Mouse (Mus musculus) thymus, adult 18-20 months (tissue): Measurements from ENCODE around the gene Olfr877.

ENCODE experiments used
- DNase-seq, 2 experiments: peaks; one replicate each; pipeline ENCODE4 v3.0.0; 2022; ENCODE audit warnings: mixed read lengths in 2 of 2

The Olfr877 gene

GRCm38 (mm10) chr9:37853969-37854368 is at the start of gene Olfr877:
Gene Olfr877, plus strand, starts transcription at chr9:37854269.
- no peak for DNase-seq

GRCm38 (mm10) chr9:37807235-37807634 is 46.8 kb upstream of the Olfr877 start:
- no peak for DNase-seq

- no peak for DNase-seq
These were observed 45.6 kb upstream of the Olfr877 start for GRCm38 (mm10) chr9:37808456-37808855.

- no peak for DNase-seq
These were observed 45.1 kb upstream of the Olfr877 start for GRCm38 (mm10) chr9:37808976-37809375.

GRCm38 (mm10) chr9:37814696-37815095 is 39.4 kb upstream of the Olfr877 start:
- no peak for DNase-seq

- no peak for DNase-seq
These were observed 24.2 kb upstream of the Olfr877 start for GRCm38 (mm10) chr9:37829881-37830280.

GRCm38 (mm10) chr9:37833341-37833740 is 20.7 kb upstream of the Olfr877 start:
- DNase-seq: no peak

- no peak for DNase-seq
These were observed 4.8 kb upstream of the Olfr877 start for GRCm38 (mm10) chr9:37849267-37849666.

- DNase-seq: no peak
These were observed 9.3 kb downstream of the Olfr877 start for GRCm38 (mm10) chr9:37863325-37863724.

GRCm38 (mm10) chr9:37870246-37870645 is 16.2 kb downstream of the Olfr877 start:
- no peak for DNase-seq

GRCm38 (mm10) chr9:37871097-37871496 is 17.0 kb downstream of the Olfr877 start:
- DNase-seq: no peak

- no peak for DNase-seq
These were observed 17.5 kb downstream of the Olfr877 start for GRCm38 (mm10) chr9:37871536-37871935.

- DNase-seq: no peak
These were observed 36.9 kb downstream of the Olfr877 start for GRCm38 (mm10) chr9:37890960-37891359.

- no peak for DNase-seq
These were observed 42.6 kb downstream of the Olfr877 start, which contains the start of gene Olfr145 for GRCm38 (mm10) chr9:37896661-37897060. Gene Olfr145, plus strand, starts transcription at chr9:37896724.

- no peak for DNase-seq
These were observed 51.5 kb downstream of the Olfr877 start for GRCm38 (mm10) chr9:37905555-37905954.
